31 mouse cellular contexts compared by ENCODE assay signal in genomic region chr5:31512481-31512880, GRCm38 (mm10). TPM values are rescaled to one million over a fixed set of nuclear protein-coding genes. Genes with fewer than 3 reads are reported as not detected.
DNase-seq lines count a peak whose midpoint lies in the region; ATAC-seq and TF ChIP-seq lines count a peak whose summit lies in the region.
"Had no signal": no experiment of that assay in that cellular context is flagged by ENCODE, and none has a peak within 500 bp of the region (broad histone marks: within the 10 kb centered on the region; RNA-seq: fewer than 3 reads in every experiment).

No protein-coding gene starts in this region.

- H3K27me3 ChIP-seq in liver, postnatal 0 days (ENCODE audit: insufficient read depth, low read length), result no peaks in the 10 kb centered on the region
- H3K27me3 ChIP-seq: embryonic facial prominence, embryonic 13.5 days; forebrain, embryonic 12.5 days; intestine, embryonic 15.5 days; megakaryocyte, embryonic 14.5 days; neural tube, embryonic 13.5 days; Patski had no signal

- H3K4me2 ChIP-seq in liver, postnatal 0 days (ENCODE audit: low read depth, low read length), result no peak overlapping the region
- H3K4me2 ChIP-seq: embryonic facial prominence, embryonic 13.5 days; forebrain, embryonic 12.5 days; intestine, embryonic 15.5 days; lung, embryonic 14.5 days; neural tube, embryonic 13.5 days had no signal

- TF ChIP-seq EP300 in liver, postnatal 0 days (IDR thresholded peaks at IDR 0.05; ENCODE audit: low read depth), result no peak

- no peaks in the 10 kb centered on the region for H3K9me3 ChIP-seq in liver, postnatal 0 days (ENCODE audit: low read length)
- H3K9me3 ChIP-seq: embryonic facial prominence, embryonic 13.5 days; forebrain, embryonic 12.5 days; heart, embryonic 10.5 days; hindbrain, embryonic 10.5 days; intestine, embryonic 15.5 days; megakaryocyte, embryonic 14.5 days; neural tube, embryonic 13.5 days had no signal

- no peak for TF ChIP-seq CTCF in liver, postnatal 0 days (IDR thresholded peaks at IDR 0.05; ENCODE audit: low read depth)

- ATAC-seq in liver, postnatal 0 days, result no peak
- peak; percentile 90 for ATAC-seq in megakaryocyte, adult 5-6 weeks (ENCODE audit: poor library complexity, severe bottlenecking)
- ATAC-seq: hindbrain, embryonic 16.5 days; intestine, embryonic 15.5 days; Patski had no signal

- no peak for DNase-seq in liver, postnatal 0 days
- DNase-seq in liver (no peak), A20 (ENCODE audit: low read depth, low spot score) (peak; percentile 7), MEL-GATA-1-ER (ENCODE audit: extremely low read depth, low read depth) (peak; percentile 94)
- DNase-seq in heart, adult 8-10 months (ENCODE audit: low spot score), result no peak
- no peak for DNase-seq in adrenal gland, adult 18-20 months (ENCODE audit: low spot score in 2 of 2)
- no peak for DNase-seq in heart, adult 11 months
- DNase-seq: adrenal gland, adult 8-10 months; cerebellum, adult 18-20 months; cerebellum, postnatal 14 days; gastrocnemius, postnatal 25 days; kidney, adult 9 months; kidney, postnatal 14 days; lung, embryonic 14.5 days; midbrain, embryonic 14.5 days; right cerebral cortex, adult 18-20 months; thymus, adult 2 months had no signal

- peaks cover 51% of the 10 kb centered on the region for H3K36me3 ChIP-seq in liver, postnatal 0 days (replicated peaks; ENCODE audit: insufficient read depth, low read length)

- no peaks in the 10 kb centered on the region for H3K4me1 ChIP-seq in liver, postnatal 0 days (ENCODE audit: insufficient read depth)
- H3K4me1 ChIP-seq: embryonic facial prominence, embryonic 13.5 days; forebrain, embryonic 12.5 days; heart, embryonic 10.5 days; hindbrain, embryonic 10.5 days; intestine, embryonic 15.5 days; neural tube, embryonic 13.5 days had no signal

- no peak overlapping the region for H3K9ac ChIP-seq in liver, postnatal 0 days (replicated peaks)
- H3K9ac ChIP-seq: embryonic facial prominence, embryonic 13.5 days; forebrain, embryonic 12.5 days; intestine, embryonic 15.5 days; lung, embryonic 14.5 days; neural tube, embryonic 13.5 days had no signal

- H3K27ac ChIP-seq in liver, postnatal 0 days (ENCODE audit: low read depth), result 0 out of 2 replicates have a peak overlapping the region, but pooled peaks have one; percentile 16
- H3K27ac ChIP-seq: embryonic facial prominence, embryonic 13.5 days; forebrain, embryonic 12.5 days; heart, embryonic 10.5 days; hindbrain, embryonic 10.5 days; intestine, embryonic 15.5 days; neural tube, embryonic 13.5 days; stomach, postnatal 0 days had no signal

- 37% methylated on average over 1 of the region's 1 CpGs for WGBS in liver, postnatal 0 days (ENCODE audit: insufficient replicate concordance)

- no peak overlapping the region for H3K4me3 ChIP-seq in liver, postnatal 0 days (ENCODE audit: low read depth, low read length)
- H3K4me3 ChIP-seq: embryonic facial prominence, embryonic 13.5 days; erythroblast, embryonic 14.5 days; forebrain, embryonic 12.5 days; heart, embryonic 10.5 days; hindbrain, embryonic 10.5 days; intestine, embryonic 15.5 days; megakaryocyte, embryonic 14.5 days; myocyte; neural tube, embryonic 13.5 days had no signal

RNA-seq across cellular contexts. Expression of gene Slc4a1ap, which starts 14.3 kb away (rescaled TPM):
- polyA plus RNA-seq in liver, postnatal 0 days (2015; fragmentation: Nextera tagmentation; extraction: Ambion mirVana), result 8.2 and 8.7 TPM in 2 replicates
- 41.3 and 50.5 TPM in 2 replicates for total RNA-seq in megakaryocyte, adult 5-6 weeks (2015)
- 44.2 and 54.6 TPM in 2 replicates for total RNA-seq in megakaryocyte, adult 5-6 weeks (2017)
- total RNA-seq in heart, adult 8-10 months (2022), result 10 to 100 TPM; 20.2 to 24.4 (median 23.1) TPM
- 10 to 100 TPM; 23.4 to 31.4 TPM for total RNA-seq in adrenal gland, adult 18-20 months (2021)

RNA-seq across cellular contexts. Expression of gene Supt7l, which starts 15.1 kb away (rescaled TPM):
- 4.9 and 5.2 TPM in 2 replicates for polyA plus RNA-seq in liver, postnatal 0 days (2015; fragmentation: Nextera tagmentation; extraction: Ambion mirVana)
- total RNA-seq in megakaryocyte, adult 5-6 weeks (2015), result 11.2 and 14.0 TPM in 2 replicates
- total RNA-seq in megakaryocyte, adult 5-6 weeks (2017), result 14.1 and 18.5 TPM in 2 replicates
- total RNA-seq in heart, adult 8-10 months (2022), result 10 to 100 TPM; 12.8 to 13.8 (median 12.9) TPM
- total RNA-seq in adrenal gland, adult 18-20 months (2021), result 10 to 100 TPM; 15.5 to 17.1 TPM

RNA-seq across cellular contexts. Expression of gene Gpn1, which starts 17.9 kb away (rescaled TPM):
- 10.9 TPM in 2 replicates for polyA plus RNA-seq in liver, postnatal 0 days (2015; fragmentation: Nextera tagmentation; extraction: Ambion mirVana)
- 7.7 and 11.0 TPM in 2 replicates for total RNA-seq in megakaryocyte, adult 5-6 weeks (2015)
- total RNA-seq in megakaryocyte, adult 5-6 weeks (2017), result 9.6 and 14.9 TPM in 2 replicates
- total RNA-seq in heart, adult 8-10 months (2022), result 10 to 100 TPM; 23.0 to 27.7 (median 24.3) TPM
- 10 to 100 TPM; 25.5 to 33.3 TPM for total RNA-seq in adrenal gland, adult 18-20 months (2021)

RNA-seq across cellular contexts. Expression of gene 4930548H24Rik, which starts 26.9 kb away (rescaled TPM):
- not detected in 2 replicates for polyA plus RNA-seq in liver, postnatal 0 days (2015; fragmentation: Nextera tagmentation; extraction: Ambion mirVana)
- total RNA-seq in megakaryocyte, adult 5-6 weeks (2015), result not detected in 2 replicates
- 0.12 and 0.44 TPM in 2 replicates for total RNA-seq in megakaryocyte, adult 5-6 weeks (2017)
- total RNA-seq in heart, adult 8-10 months (2022), result under 1 TPM in 1 of 4 experiments, not detected in 3; 0.22 TPM
- under 1 TPM in 1 of 2 experiments, not detected in 1; 0.13 TPM for total RNA-seq in adrenal gland, adult 18-20 months (2021)
- total RNA-seq: gastrocnemius, postnatal 25 days had no signal
- polyA plus RNA-seq: embryonic facial prominence, embryonic 13.5 days; erythroblast, embryonic 14.5 days; forebrain, embryonic 12.5 days; heart, embryonic 10.5 days; heart, embryonic 16.5 days; hindbrain, embryonic 10.5 days; intestine, embryonic 15.5 days; midbrain, embryonic 14.5 days; myocyte; neural tube, embryonic 13.5 days; Patski; stomach, postnatal 0 days had no signal

Comparison
In these comparisons a context has a peak if more than half of its experiments do, and no peak if none do; other contexts are left out.
1. DNase-seq: peak in A20 (single experiment) and MEL-GATA-1-ER (single experiment); none in liver, postnatal 0 days (single experiment), liver (single experiment), heart, adult 8-10 months (single experiment), adrenal gland, adult 18-20 months (0 of 2) and heart, adult 11 months (single experiment).